Mouse (Mus musculus): Measurements from ENCODE around the gene Dtx3.

- TF ChIP-seq POLR2A (IDR thresholded peaks at IDR 0.05; ENCODE audit: insufficient read depth, low read length) (no peak), CTCF (IDR thresholded peaks at IDR 0.05; ENCODE audit: low read depth, low read length) (peak; percentile 56)
These were observed 25.5 kb downstream of the Dtx3 start for GRCm38 (mm10) chr10:127170002-127170401.
